Mouse (Mus musculus) A20 (cell line): ENCODE measurements around the gene Rap1gap2.

ENCODE experiments used
- DNase-seq: peaks from one replicate; pipeline ENCODE4 v3.0.0-alpha.2; 2011; ENCODE audit warnings: low read depth, low spot score

The Rap1gap2 gene

GRCm38 (mm10) chr11:74610545-74611176 is at the start of gene Rap1gap2:
Gene Rap1gap2 (minus strand): TSS chr11:74610915.
- DNase-seq: no peak

GRCm38 (mm10) chr11:74660336-74660735 is 49.6 kb upstream of the Rap1gap2 start:
- DNase-seq: no peak

GRCm38 (mm10) chr11:74655941-74656340 is 45.2 kb upstream of the Rap1gap2 start:
- no peak for DNase-seq

GRCm38 (mm10) chr11:74653385-74653784 is 42.7 kb upstream of the Rap1gap2 start:
- no peak for DNase-seq

GRCm38 (mm10) chr11:74652791-74653191 is 42.1 kb upstream of the Rap1gap2 start:
- DNase-seq: no peak

GRCm38 (mm10) chr11:74650576-74651100 is 39.9 kb upstream of the Rap1gap2 start:
- no peak for DNase-seq

GRCm38 (mm10) chr11:74649647-74650551 is 39.2 kb upstream of the Rap1gap2 start:
- DNase-seq: peak; percentile 46

GRCm38 (mm10) chr11:74649095-74649646 is 38.5 kb upstream of the Rap1gap2 start, which contains the start of gene Cluh:
Gene Cluh (plus strand): TSS chr11:74649495.
- DNase-seq: peak; percentile 98

- no peak for DNase-seq
Measured at GRCm38 (mm10) chr11:74648676-74649075, 38.0 kb upstream of the Rap1gap2 start.

- DNase-seq: no peak
Measured at GRCm38 (mm10) chr11:74647966-74648365, 37.3 kb upstream of the Rap1gap2 start.

- DNase-seq: no peak
Measured at GRCm38 (mm10) chr11:74639628-74640027, 28.9 kb upstream of the Rap1gap2 start.

- no peak for DNase-seq
Measured at GRCm38 (mm10) chr11:74638791-74639411, 28.2 kb upstream of the Rap1gap2 start.

- peak; percentile 76 for DNase-seq
Measured at GRCm38 (mm10) chr11:74637971-74638790, 27.5 kb upstream of the Rap1gap2 start.

- DNase-seq: no peak
Measured at GRCm38 (mm10) chr11:74637486-74637885, 26.8 kb upstream of the Rap1gap2 start.

- peak; percentile 76 for DNase-seq
Measured at GRCm38 (mm10) chr11:74634490-74635275, 24.0 kb upstream of the Rap1gap2 start.

- DNase-seq: no peak
Measured at GRCm38 (mm10) chr11:74631880-74632789, 21.4 kb upstream of the Rap1gap2 start.

GRCm38 (mm10) chr11:74627481-74627880 is 16.8 kb upstream of the Rap1gap2 start:
- no peak for DNase-seq

- DNase-seq: no peak
Measured at GRCm38 (mm10) chr11:74625333-74625732, 14.6 kb upstream of the Rap1gap2 start.

- no peak for DNase-seq
Measured at GRCm38 (mm10) chr11:74623693-74624092, 13.0 kb upstream of the Rap1gap2 start.
